Mouse (Mus musculus) kidney, embryonic 16.5 days (tissue): ENCODE results near the gene Sbk3. TPM values are rescaled to one million over a fixed set of nuclear protein-coding genes. Genes with fewer than 3 reads are reported as not detected.

Experiments used
- ATAC-seq: fragments of 200-750 bp; cut with Nextera tagmentation; 2 replicates; pipeline ENCODE4 v1.8.0; 2017; ENCODE audit warnings: moderate TSS enrichment; ENCODE audit not compliant: low FRiP score, low TSS enrichment
- H3K27ac ChIP-seq: fragments of 300-500 bp; sonication (generic); 2 replicates; pipeline ENCODE4 v1.5.1; 2014; ENCODE audit warnings: low read length
- H3K27me3 ChIP-seq: fragments of 300-500 bp; sonication (generic); 2 replicates; pipeline ENCODE4 v1.6.1; 2014; ENCODE audit warnings: low read length, control low read depth, mixed read lengths; ENCODE audit not compliant: insufficient read depth
- H3K36me3 ChIP-seq: fragments of 300-500 bp; sonication (generic); 2 replicates; pipeline ENCODE4 v1.6.1; 2014; ENCODE audit warnings: low read length, control low read depth, mixed read lengths; ENCODE audit not compliant: insufficient read depth
- H3K4me1 ChIP-seq: fragments of 300-500 bp; sonication (generic); 2 replicates; pipeline ENCODE4 v1.6.1; 2014; ENCODE audit warnings: low read length, control low read depth, mixed read lengths; ENCODE audit not compliant: insufficient read depth
- H3K4me2 ChIP-seq: fragments of 300-500 bp; sonication (generic); replicated peaks from 2 replicates; pipeline ENCODE4 v1.6.1; 2014; ENCODE audit warnings: low read depth, low read length
- H3K4me3 ChIP-seq: fragments of 300-500 bp; sonication (generic); 2 replicates; pipeline ENCODE4 v1.5.1; 2014; ENCODE audit warnings: mild to moderate bottlenecking, low read length
- H3K9ac ChIP-seq: fragments of 300-500 bp; sonication (generic); replicated peaks from 2 replicates; pipeline ENCODE4 v1.6.1; 2014; ENCODE audit warnings: low read length
- H3K9me3 ChIP-seq: fragments of 300-500 bp; sonication (generic); 2 replicates; pipeline ENCODE4 v1.6.1; 2016; ENCODE audit warnings: low read length, control low read depth
- WGBS: fragments of 180-500 bp; shearing (Covaris S2); extraction: QIAGEN DNeasy Blood & Tissue Kit; methylation state at CpG from one replicate; pipeline ENCODE4 v1.1.7; 2014; 5-methylcytosine and 5-hydroxymethylcytosine counted together
- polyA plus RNA-seq: library from polyadenylated mRNA; unstranded; fragments of >200 nt; fragmentation: Nextera tagmentation; extraction: Ambion mirVana; gene quantifications from 2 replicates; pipeline ENCODE4 v1.2.1, GENCODE M21; 2015

Gene Sbk3
- polyA plus RNA-seq, 1 experiment from 2014 or later, result not detected

- ATAC-seq, result no peak
- H3K4me3 ChIP-seq, result no peak overlapping the region
- 71% methylated on average over 10 of the region's 11 CpGs for WGBS
- no peak overlapping the region for H3K4me2 ChIP-seq
- H3K36me3 ChIP-seq, result no peaks in the 10 kb centered on the region
- no peaks in the 10 kb centered on the region for H3K27me3 ChIP-seq
- no peak overlapping the region for H3K9ac ChIP-seq
- no peak overlapping the region for H3K27ac ChIP-seq
- peaks cover 6% of the 10 kb centered on the region for H3K9me3 ChIP-seq
- no peaks in the 10 kb centered on the region for H3K4me1 ChIP-seq
Observed at GRCm38 (mm10) chr7:4937392-4937791, 33.6 kb downstream of the Sbk3 start.

- Histone ChIP-seq H3K9ac (no peak overlapping the region), H3K9me3 (peaks cover 6% of the 10 kb centered on the region), H3K36me3 (no peaks in the 10 kb centered on the region), H3K27ac (no peak overlapping the region), H3K27me3 (no peaks in the 10 kb centered on the region), H3K4me1 (no peaks in the 10 kb centered on the region), H3K4me2 (no peak overlapping the region), H3K4me3 (no peak overlapping the region)
- no peak for ATAC-seq
- WGBS, result 66% methylated on average over 10 of the region's 10 CpGs
Observed at GRCm38 (mm10) chr7:4936832-4937231, 34.1 kb downstream of the Sbk3 start.

- peaks cover 6% of the 10 kb centered on the region for H3K9me3 ChIP-seq
- WGBS, result 69% methylated on average over 4 of the region's 4 CpGs
- H3K27me3 ChIP-seq, result no peaks in the 10 kb centered on the region
- H3K27ac ChIP-seq, result no peak overlapping the region
- no peak for ATAC-seq
- H3K4me1 ChIP-seq, result no peaks in the 10 kb centered on the region
- no peaks in the 10 kb centered on the region for H3K36me3 ChIP-seq
- no peak overlapping the region for H3K4me2 ChIP-seq
- no peak overlapping the region for H3K9ac ChIP-seq
- H3K4me3 ChIP-seq, result no peak overlapping the region
Observed at GRCm38 (mm10) chr7:4934160-4934914, 36.6 kb downstream of the Sbk3 start.

- Histone ChIP-seq H3K27me3 (no peaks in the 10 kb centered on the region), H3K36me3 (no peaks in the 10 kb centered on the region), H3K27ac (no peak overlapping the region), H3K9ac (no peak overlapping the region), H3K9me3 (peaks cover 6% of the 10 kb centered on the region), H3K4me2 (no peak overlapping the region), H3K4me1 (0 out of 2 replicates have a peak, but pooled peaks cover 3% of the 10 kb centered on the region), H3K4me3 (no peak overlapping the region)
- WGBS, result 79% methylated on average over 12 of the region's 12 CpGs
- no peak for ATAC-seq
Observed at GRCm38 (mm10) chr7:4933103-4933502, 37.9 kb downstream of the Sbk3 start.

GRCm38 (mm10) chr7:4928323-4928722, 42.6 kb downstream of the Sbk3 start:
- no peak for ATAC-seq
- Histone ChIP-seq H3K9me3 (no peaks in the 10 kb centered on the region), H3K4me1 (peaks cover 38% of the 10 kb centered on the region), H3K27me3 (no peaks in the 10 kb centered on the region), H3K4me2 (no peak overlapping the region), H3K27ac (no peak overlapping the region), H3K36me3 (no peaks in the 10 kb centered on the region), H3K4me3 (no peak overlapping the region), H3K9ac (no peak overlapping the region)
- WGBS, result 50% methylated on average over 17 of the region's 17 CpGs

DNA sequence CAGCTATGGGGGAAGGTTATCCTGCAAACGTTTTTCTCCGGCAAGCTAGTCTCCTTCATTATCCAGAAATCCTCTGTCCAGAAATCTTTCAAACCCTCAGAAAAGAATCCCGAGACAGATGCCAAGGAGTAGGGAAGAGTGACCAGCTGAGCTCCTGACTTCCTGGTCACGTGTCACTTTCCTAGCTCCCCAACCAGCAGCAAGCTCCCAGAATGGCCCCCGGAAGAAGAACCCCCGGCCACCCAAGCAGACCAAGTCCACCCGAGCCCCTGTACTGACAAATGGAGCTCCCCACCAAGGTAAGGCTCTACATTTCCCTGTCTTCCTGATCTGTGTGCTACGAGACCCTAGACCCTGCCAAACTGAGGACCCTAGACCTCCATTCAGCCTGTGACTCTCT, 43.3 kb downstream of the Sbk3 start:
- no peak overlapping the region for H3K27ac ChIP-seq
- H3K4me1 ChIP-seq, result peaks cover 44% of the 10 kb centered on the region
- H3K27me3 ChIP-seq, result no peaks in the 10 kb centered on the region
- H3K9me3 ChIP-seq, result no peaks in the 10 kb centered on the region
- ATAC-seq, result no peak
- no peak overlapping the region for H3K4me3 ChIP-seq
- 52% methylated on average over 8 of the region's 8 CpGs for WGBS
- no peak overlapping the region for H3K9ac ChIP-seq
- H3K36me3 ChIP-seq, result no peaks in the 10 kb centered on the region
- no peak overlapping the region for H3K4me2 ChIP-seq

DNA sequence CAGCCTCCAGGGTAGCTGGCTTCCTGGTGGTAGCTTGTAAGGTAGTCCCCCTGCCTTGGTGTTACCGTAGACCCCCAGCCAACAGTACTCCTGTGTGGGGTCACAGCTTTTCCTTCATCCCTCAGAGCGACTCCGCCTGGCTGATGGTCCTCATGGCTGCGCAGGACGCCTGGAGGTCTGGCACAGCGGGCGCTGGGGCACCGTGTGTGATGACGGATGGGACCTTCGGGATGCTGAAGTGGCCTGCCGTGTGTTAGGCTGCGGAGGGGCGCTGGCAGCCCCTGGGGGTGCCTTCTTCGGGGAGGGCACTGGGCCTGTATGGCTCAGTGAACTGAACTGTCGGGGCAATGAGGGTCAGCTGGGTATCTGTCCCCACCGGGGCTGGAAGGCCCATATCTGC, 44.1 kb downstream of the Sbk3 start:
- no peak for ATAC-seq
- no peaks in the 10 kb centered on the region for H3K27me3 ChIP-seq
- no peak overlapping the region; the same call in 1 of the 2 replicates for H3K9ac ChIP-seq
- peaks cover 50% of the 10 kb centered on the region for H3K4me1 ChIP-seq
- 70% methylated on average over 16 of the region's 16 CpGs for WGBS
- no peaks in the 10 kb centered on the region for H3K9me3 ChIP-seq
- no peak overlapping the region for H3K4me3 ChIP-seq
- no peak overlapping the region for H3K27ac ChIP-seq
- no peaks in the 10 kb centered on the region for H3K36me3 ChIP-seq
- no peak overlapping the region for H3K4me2 ChIP-seq

GRCm38 (mm10) chr7:4925441-4926381, 45.3 kb downstream of the Sbk3 start, which contains the start of gene Ssc5d:
Gene Ssc5d (plus strand): TSS chr7:4925785.
- peaks cover 3% of the 10 kb centered on the region for H3K36me3 ChIP-seq
- 9% methylated on average over 6 of the region's 6 CpGs for WGBS
- ATAC-seq, result peak; percentile 52
- peaks cover 52% of the 10 kb centered on the region for H3K4me1 ChIP-seq
- H3K27ac ChIP-seq, result peak within 1 kb of the TSS; percentile 81
- H3K4me2 ChIP-seq, result peak within 1 kb of the TSS; percentile 78
- H3K27me3 ChIP-seq, result no peaks in the 10 kb centered on the region
- peak within 1 kb of the TSS; percentile 70 for H3K9ac ChIP-seq
- H3K9me3 ChIP-seq, result no peaks in the 10 kb centered on the region
- no peak within 1 kb of the TSS for H3K4me3 ChIP-seq

DNA sequence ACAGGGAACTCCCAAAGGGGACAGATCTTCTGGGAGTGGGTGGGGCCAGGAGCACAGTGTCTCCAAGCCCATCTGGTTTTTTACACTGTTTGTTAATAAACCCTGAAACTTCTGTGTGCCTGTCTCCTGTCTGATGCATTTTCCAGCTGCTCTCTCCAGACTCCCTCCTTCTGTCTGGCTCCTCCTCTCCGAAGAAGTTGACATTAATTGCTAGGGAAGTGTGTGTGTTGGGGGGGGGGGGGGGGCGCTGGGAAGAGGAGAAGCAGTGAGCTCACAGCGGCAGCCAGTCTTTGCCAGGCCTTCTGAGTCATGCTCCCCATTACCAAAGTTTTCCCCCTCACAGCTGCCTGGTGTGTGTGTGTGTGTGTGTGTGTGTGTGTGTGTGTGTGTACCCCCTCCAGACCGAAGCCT, 46.1 kb downstream of the Sbk3 start:
- peak overlapping the region; percentile 81 for H3K27ac ChIP-seq
- no peaks in the 10 kb centered on the region for H3K9me3 ChIP-seq
- H3K4me2 ChIP-seq, result peak overlapping the region; percentile 78
- peak overlapping the region; percentile 70; the same call in 1 of the 2 replicates for H3K9ac ChIP-seq
- H3K36me3 ChIP-seq, result peaks cover 11% of the 10 kb centered on the region
- H3K4me1 ChIP-seq, result peaks cover 54% of the 10 kb centered on the region
- H3K27me3 ChIP-seq, result no peaks in the 10 kb centered on the region
- 10% methylated on average over 3 of the region's 4 CpGs for WGBS
- peak; percentile 33; the same call in 1 of the 2 replicates for ATAC-seq
- H3K4me3 ChIP-seq, result no peak overlapping the region
